Mouse (Mus musculus) mouse trophoblast stem cell (cell line): ENCODE results near the gene Gm42372.

ENCODE experiments used
- in situ Hi-C, 2 experiments: fragments of 300-500 bp; cut with MseI, MboI; formaldehyde crosslinking; loops; 2 replicates in 1 of 2; 3 replicates in 1 of 2; pipeline ENCODE4 v1.15.1; 2025

The Gm42372 gene

GRCm38 (mm10) chr7:17027588-17028343 is 44.9 kb downstream of the Gm42372 start, which contains the start of gene Ppp5c:
TSS of gene Ppp5c (minus strand) at chr7:17027924.
- in situ Hi-C loops = no loop called here

GRCm38 (mm10) chr7:17028923-17029322 is 46.0 kb downstream of the Gm42372 start:
- in situ Hi-C loops = no loop called here

- in situ Hi-C loops = no loop called here
These were observed 47.4 kb downstream of the Gm42372 start for GRCm38 (mm10) chr7:17030239-17030638.
